Mouse (Mus musculus): Measurements from ENCODE around the gene Oxa1l. TPM values are rescaled to one million over a fixed set of nuclear protein-coding genes. Genes with fewer than 3 reads are reported as not detected.

Oxa1l gene
- polyA plus RNA-seq, 1 experiment from 2014 or later: 53.4 TPM

DNA sequence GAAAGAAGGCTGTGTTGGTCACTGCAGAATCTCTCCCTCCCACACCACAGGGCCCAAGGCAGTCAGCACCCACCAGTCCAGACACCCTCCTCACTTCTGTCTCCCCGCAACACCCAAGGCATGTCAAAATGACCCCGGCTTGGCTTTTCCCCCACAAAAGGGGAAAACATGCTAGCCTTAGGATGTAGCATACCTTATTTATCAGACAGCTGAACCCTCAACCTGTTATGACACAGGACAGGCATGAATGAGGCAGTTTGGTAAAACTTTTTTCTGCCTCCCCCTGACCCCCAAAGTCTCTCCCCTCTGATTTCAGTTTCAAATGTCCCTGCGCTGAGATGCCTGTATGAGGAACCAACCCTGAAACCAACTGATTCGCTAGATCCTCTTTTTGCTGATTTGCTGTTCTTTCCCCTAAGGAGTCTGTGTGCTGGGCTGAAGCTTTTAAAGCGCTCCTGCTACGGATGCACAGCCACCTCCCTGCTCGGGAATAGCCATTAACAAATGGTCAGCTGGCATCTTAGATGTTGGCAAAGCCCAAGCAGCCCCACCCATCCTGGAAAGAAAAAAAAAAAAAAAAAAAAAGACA is 48.5 kb downstream of the Oxa1l start:
- DNase-seq (ENCODE audit: low spot score): no peak

DNA sequence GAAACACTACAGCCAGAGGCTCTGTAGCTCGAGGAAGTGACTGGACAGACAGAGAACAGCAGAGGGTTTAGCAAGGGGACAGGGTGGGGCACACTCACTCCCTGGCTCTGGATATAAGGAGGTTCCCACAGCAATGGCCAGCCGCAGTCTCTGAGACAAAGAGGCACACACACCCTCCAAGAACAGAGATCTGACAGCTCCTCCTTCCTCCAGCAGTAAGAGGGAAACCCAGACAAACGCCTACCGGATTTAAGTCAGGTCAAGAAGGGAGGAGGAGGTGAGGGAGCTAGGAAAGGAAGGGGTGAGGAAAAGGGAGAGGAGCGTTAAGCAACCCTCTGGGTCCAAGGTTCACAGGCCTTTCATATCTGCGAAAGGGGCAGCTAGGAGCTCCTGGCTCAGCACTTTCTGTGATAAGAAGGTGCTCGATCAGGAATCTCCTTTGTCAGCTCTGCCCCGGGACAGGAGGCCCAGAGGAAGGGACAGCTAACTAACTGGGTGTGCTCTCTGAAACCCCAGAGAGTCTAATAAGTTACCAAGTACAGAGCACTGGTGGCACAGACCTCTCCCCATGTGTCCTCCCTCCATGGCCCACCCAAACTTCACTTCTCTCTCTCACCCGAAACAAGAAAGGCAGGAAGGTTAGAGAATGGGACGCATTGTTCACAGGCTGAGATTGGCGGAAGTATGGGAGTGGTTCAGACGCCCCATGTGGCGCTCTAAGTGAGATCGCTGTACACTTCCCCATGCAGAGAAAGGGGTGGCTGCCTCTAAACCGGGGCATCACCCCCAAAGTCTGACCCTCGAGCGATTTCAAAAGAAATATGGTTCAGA is 49.6 kb downstream of the Oxa1l start:
- DNase-seq (ENCODE audit: low spot score): no peak

DNA sequence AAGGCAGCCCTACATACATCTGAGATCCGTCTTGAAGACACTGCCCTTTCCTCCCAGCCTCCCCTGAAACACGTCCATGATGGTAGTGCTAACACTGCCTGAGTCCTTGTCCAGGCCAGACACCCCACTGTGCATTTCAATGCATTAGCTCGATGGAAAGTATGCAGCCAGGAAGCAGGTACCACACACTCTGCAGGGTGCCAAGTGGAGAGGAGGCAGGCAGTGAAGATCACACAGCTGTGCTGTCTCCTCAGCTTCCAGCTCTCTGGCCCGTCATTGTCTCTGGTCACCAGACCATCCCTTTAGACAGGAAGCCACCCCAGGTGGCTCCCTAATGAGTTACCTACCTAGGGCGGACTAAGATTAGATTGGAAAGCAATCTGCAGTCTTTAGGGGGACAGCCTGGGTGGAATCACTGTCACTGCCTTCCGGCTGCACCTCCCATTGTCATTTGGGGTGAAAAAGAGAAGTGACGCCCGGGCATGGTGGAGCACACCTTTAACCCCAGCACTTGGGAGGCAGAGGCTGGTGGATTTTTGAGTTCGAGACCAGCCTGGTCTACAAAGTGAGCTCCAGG is 51.5 kb downstream of the Oxa1l start:
- DNase-seq (ENCODE audit: low spot score): no peak

DNA sequence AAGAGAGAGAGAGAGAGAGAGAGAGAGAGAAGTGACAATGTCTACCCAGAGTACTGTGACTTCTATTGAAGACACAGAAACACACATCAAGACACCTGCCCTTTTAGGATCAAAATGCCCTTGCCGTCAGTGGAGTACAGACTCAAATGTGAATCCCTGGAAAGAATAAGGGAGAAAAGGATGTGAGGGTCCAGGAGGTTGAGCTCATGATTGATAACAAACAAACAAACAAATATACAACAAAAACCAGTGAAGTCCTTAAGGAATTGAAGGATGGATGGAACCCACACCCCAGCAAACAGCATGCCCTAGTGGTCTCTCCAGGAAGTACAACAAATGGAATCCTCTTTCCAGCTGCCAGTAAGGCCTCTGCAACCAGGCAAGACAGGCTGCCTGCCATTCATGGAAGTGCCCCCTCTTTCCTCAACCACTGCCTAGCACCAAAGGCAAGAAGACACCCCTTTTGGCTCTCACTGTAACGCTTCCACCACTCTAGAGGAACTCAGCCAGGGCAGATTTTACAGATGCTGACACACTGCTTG is 52.1 kb downstream of the Oxa1l start:
- peak; percentile 42 for DNase-seq (ENCODE audit: low spot score)

DNA sequence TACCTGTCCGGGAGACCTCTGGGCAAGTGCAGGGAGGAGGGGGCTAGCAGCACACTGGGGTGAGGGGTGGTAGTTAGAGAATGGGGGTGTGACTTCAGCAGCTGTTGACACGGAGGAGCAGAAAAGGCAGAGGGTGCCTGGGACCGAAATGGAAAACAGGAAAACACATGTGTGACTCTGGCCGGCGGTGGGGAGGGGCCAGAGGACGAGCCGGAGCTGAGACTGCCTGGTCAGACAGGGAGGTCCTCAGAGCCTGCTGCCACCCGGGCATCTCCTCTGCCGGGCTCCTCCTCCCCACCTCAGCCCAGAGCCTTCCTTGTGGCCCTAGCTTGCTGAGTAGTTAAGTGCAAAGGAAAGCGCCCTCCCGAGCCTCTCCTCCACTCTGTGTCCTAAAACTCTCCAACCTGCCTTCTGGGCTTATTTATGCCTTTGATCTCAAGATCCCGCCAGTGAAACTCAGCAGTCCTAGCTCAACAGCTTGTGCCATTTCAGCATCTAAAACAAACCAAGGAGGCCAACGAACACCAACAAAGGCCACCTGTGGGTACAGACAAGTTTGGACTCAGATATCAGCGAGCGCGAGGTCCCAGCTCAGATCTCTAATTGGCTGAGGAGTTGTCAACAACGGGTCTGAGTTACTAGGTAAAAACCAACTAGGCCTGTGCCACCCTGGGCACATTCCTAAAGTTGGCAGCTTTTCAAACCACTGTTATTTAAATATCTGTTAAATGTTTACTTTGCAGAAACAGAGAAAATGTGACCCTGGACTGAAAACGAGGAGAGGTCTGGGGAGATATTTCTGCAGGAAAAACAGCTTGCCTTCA is 53.5 kb downstream of the Oxa1l start:
- no peak for DNase-seq (ENCODE audit: low spot score)

DNA sequence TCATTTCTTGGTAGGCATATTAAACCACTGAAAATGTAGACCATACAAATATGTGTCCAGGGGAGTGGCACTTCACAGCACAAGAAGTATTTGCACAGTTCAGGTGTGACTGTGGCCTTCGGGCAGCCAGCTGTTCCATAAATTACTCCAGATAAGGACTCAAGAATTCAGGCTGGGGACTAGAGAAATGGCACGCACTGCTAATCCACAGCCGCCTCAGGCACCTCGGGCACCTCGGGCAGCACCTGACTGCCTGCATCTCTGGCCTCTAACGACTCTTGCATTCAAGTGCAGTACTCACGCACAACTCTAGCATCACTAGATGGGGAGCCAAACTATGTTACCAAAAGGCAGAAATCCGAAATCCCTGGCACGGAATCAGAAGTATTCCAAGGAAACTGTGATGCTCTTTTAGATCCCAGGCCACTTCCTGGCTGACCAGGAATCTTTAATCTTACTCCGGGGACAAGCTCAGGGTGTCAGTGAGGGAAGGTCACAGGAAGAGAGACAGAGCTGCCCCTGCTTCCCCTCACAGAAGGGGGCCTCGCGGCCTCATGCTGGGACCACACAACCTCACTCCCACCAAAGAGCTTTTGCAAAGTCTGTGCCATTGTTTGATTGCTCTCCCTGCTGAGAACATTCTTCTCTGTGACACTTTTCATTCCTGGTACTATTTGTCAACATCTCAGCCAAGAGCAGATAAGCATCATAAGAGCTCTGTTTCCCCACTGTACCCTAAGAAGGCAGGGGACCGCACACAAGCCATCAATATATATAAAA is 54.8 kb downstream of the Oxa1l start:
- DNase-seq (ENCODE audit: low spot score): no peak

DNA sequence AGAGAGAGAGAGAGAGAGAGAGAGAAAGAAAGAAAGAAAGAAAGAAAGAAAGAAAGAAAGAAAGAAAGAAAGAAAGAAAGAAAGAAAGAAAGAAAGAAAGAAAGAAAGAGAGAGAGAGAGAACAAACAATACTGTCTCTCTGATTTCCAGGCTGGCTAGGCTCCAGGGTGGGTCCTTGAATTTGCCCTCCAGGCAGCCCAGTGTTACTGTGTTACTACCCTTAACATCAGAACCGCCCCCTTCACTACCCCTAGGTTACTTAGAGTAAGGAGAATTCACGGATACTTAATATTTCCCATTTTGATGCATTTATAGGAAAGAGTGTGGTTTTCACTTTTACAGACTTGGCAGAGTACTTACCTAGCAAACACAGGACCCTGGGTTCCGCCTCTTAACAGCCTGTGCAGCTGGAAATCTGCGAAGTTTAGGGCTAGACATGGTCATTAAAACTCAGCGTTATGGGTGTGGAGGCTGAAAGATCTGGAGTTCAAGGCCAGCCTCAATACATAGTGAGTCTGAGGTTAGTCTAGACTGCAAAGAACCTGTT is 55.7 kb downstream of the Oxa1l start:
- no peak for DNase-seq (ENCODE audit: low spot score)

DNA sequence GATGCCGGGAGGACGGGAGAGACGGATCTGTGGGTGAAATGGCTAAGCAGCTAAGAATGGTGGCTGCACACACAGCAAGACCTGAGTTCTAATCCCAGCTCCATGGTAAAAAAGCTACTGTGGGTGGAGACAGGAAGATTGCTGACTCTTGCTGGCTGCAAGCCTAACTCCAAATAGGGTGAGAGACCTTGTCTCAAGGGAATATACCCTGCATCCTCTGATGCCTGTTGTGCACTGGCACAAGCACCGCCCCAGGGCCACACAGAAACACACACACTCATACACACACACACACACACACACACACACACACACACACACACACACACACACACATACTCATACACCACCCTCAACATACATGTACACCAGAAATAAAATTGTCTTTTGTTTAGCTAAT is 56.2 kb downstream of the Oxa1l start:
- no peak for DNase-seq (ENCODE audit: low spot score)

DNA sequence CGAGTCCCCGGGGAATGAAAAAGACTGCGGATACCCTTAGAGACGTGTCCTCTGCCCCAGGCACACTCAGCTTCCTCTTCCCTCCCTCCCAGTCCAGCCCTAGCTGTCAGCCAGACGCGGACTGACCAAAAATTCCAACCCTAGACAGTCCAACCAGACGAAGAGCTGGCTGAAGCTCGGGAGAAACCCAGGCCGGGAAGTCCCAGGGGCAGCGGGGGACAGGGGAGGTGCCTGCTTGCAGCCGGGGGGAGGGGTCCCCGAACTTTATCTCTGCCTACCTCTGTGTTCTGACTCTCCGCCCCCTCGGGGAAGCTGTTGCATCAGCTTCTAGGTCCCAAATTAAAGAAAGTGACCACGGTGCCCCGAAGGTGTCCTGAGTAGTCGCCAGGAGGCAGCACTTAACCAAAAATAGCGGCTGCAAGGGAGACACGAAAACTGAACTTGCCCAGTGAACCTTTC is 57.0 kb downstream of the Oxa1l start, which contains the start of gene Slc7a7:
Gene Slc7a7 (minus strand): TSS at position 158 of the 459 bp plus-strand sequence.
- DNase-seq (ENCODE audit: low spot score): no peak

Other genes starting within 250 kb of the Oxa1l start
- gene Dad1, start 106.7 kb upstream of the Oxa1l start, polyA plus RNA-seq (2015; fragmentation: Nextera tagmentation; extraction: Ambion mirVana): 400 and 426 TPM in 2 replicates
- gene Abhd4, start 106.6 kb upstream of the Oxa1l start, polyA plus RNA-seq (2015; fragmentation: Nextera tagmentation; extraction: Ambion mirVana): 19.2 and 19.7 TPM in 2 replicates
- gene Olfr49, start 75.9 kb upstream of the Oxa1l start, polyA plus RNA-seq (2015; fragmentation: Nextera tagmentation; extraction: Ambion mirVana): not detected in 2 replicates
- gene Slc7a7, start 56.9 kb downstream of the Oxa1l start, polyA plus RNA-seq (2015; fragmentation: Nextera tagmentation; extraction: Ambion mirVana): 6.5 and 8.1 TPM in 2 replicates
- gene Mrpl52, start 66.1 kb downstream of the Oxa1l start, polyA plus RNA-seq (2015; fragmentation: Nextera tagmentation; extraction: Ambion mirVana): 297 and 318 TPM in 2 replicates
- 35.6 and 36.1 TPM in 2 replicates for gene Mmp14, start 70.8 kb downstream of the Oxa1l start, polyA plus RNA-seq (2015; fragmentation: Nextera tagmentation; extraction: Ambion mirVana)
- 88.3 and 93.7 TPM in 2 replicates for gene Lrp10, start 103.3 kb downstream of the Oxa1l start, polyA plus RNA-seq (2015; fragmentation: Nextera tagmentation; extraction: Ambion mirVana)
- gene Rem2, start 115.3 kb downstream of the Oxa1l start, polyA plus RNA-seq (2015; fragmentation: Nextera tagmentation; extraction: Ambion mirVana): 1.1 and 2.1 TPM in 2 replicates
- gene Prmt5, start 156.7 kb downstream of the Oxa1l start, polyA plus RNA-seq (2015; fragmentation: Nextera tagmentation; extraction: Ambion mirVana): 62.9 and 64.6 TPM in 2 replicates
- gene Haus4, start 193.8 kb downstream of the Oxa1l start, polyA plus RNA-seq (2015; fragmentation: Nextera tagmentation; extraction: Ambion mirVana): 111 and 113 TPM in 2 replicates
- 11.9 and 14.9 TPM in 2 replicates for gene Ajuba, start 216.7 kb downstream of the Oxa1l start, polyA plus RNA-seq (2015; fragmentation: Nextera tagmentation; extraction: Ambion mirVana)
- 4.7 and 5.0 TPM in 2 replicates for gene 4931414P19Rik, start 245.2 kb downstream of the Oxa1l start, polyA plus RNA-seq (2015; fragmentation: Nextera tagmentation; extraction: Ambion mirVana)

All from thymus, postnatal 0 days (tissue).